Mouse (Mus musculus): ENCODE results near the gene Hsd17b7.

GRCm38 (mm10) chr1:169968792-169969515, at the start of gene Hsd17b7:
- TF ChIP-seq USF1 (IDR thresholded peaks at IDR 0.05; ENCODE audit: low read depth) (peak; percentile 85), E2F4 (IDR thresholded peaks at IDR 0.05; ENCODE audit: insufficient read depth) (no peak), POLR2AphosphoS2 (IDR thresholded peaks at IDR 0.05; ENCODE audit: insufficient read length, low read depth) (peak; percentile 81), POLR2A (IDR thresholded peaks at IDR 0.05; ENCODE audit: insufficient read length, low read depth) (peak; percentile 53), TCF3 (IDR thresholded peaks at IDR 0.05; ENCODE audit: insufficient read length, low read depth) (no peak), MAX (IDR thresholded peaks at IDR 0.05; ENCODE audit: low read depth) (no peak), MYOD1 (IDR thresholded peaks at IDR 0.05; ENCODE audit: control insufficient read depth in 1 of 3, insufficient read length in 2 of 3, low read depth in 2 of 3) (no peak)
